Mouse (Mus musculus): ENCODE measurements around the gene Fnip2. TPM values are rescaled to one million over a fixed set of nuclear protein-coding genes. Genes with fewer than 3 reads are reported as not detected.
A peak's percentile ranks its signal among the peaks of the same experiment; 100 is the strongest.
"Not testable (repeated sequence)": the region's sequence is repeated elsewhere in the genome, so short reads cannot be mapped to it uniquely, and the experiment has no call there.

Fnip2 gene
- 10 to 100 TPM; 11.9 to 16.0 TPM for total RNA-seq (2021)
- long read RNA-seq, experiment 1, result 0 reads
- long read RNA-seq, experiment 2, full-length matches to known transcripts, result 2 of 6 reads
- long read RNA-seq, experiment 2, partial matches to known transcripts, result 0 of 6 reads
- long read RNA-seq, experiment 2, other reads (novel, unspliced or antisense), result 4 of 6 reads

GRCm38 (mm10) chr3:79567703-79568362, at the start of gene Fnip2:
Fnip2 (minus strand) TSS chr3:79567796.
- DNase-seq (ENCODE audit: low spot score in 2 of 2), result peak; percentile 38 to 72

- DNase-seq (ENCODE audit: low spot score in 2 of 2), result no peak
These were observed 42.3 kb upstream of the Fnip2 start for GRCm38 (mm10) chr3:79609886-79610285.

GRCm38 (mm10) chr3:79595468-79595867, 27.9 kb upstream of the Fnip2 start:
- no peak for DNase-seq (ENCODE audit: low spot score in 2 of 2)

GRCm38 (mm10) chr3:79591793-79592471, 24.3 kb upstream of the Fnip2 start:
- no peak for DNase-seq (ENCODE audit: low spot score in 2 of 2)

- DNase-seq (ENCODE audit: low spot score in 2 of 2), result peak; percentile 30 to 57
These were observed 23.5 kb upstream of the Fnip2 start, which contains the start of gene Ppid for GRCm38 (mm10) chr3:79590863-79591792. Ppid (plus strand) TSS chr3:79591342.

GRCm38 (mm10) chr3:79589671-79590070, 22.1 kb upstream of the Fnip2 start:
- no peak for DNase-seq (ENCODE audit: low spot score in 2 of 2)

GRCm38 (mm10) chr3:79586804-79587203, 19.2 kb upstream of the Fnip2 start:
- DNase-seq (ENCODE audit: low spot score in 2 of 2), result peak; percentile 76

- DNase-seq (ENCODE audit: low spot score in 2 of 2), result no peak
These were observed 12.4 kb upstream of the Fnip2 start for GRCm38 (mm10) chr3:79579891-79580575.

GRCm38 (mm10) chr3:79578164-79578563, 10.6 kb upstream of the Fnip2 start:
- no peak for DNase-seq (ENCODE audit: low spot score in 2 of 2)

- no peak for DNase-seq (ENCODE audit: low spot score in 2 of 2)
These were observed 10.0 kb upstream of the Fnip2 start for GRCm38 (mm10) chr3:79577606-79578005.

GRCm38 (mm10) chr3:79576865-79577264, 9.3 kb upstream of the Fnip2 start:
- no peak for DNase-seq (ENCODE audit: low spot score in 2 of 2)

GRCm38 (mm10) chr3:79576468-79576816, 8.8 kb upstream of the Fnip2 start:
- no peak for DNase-seq (ENCODE audit: low spot score in 2 of 2)

- no peak for DNase-seq (ENCODE audit: low spot score in 2 of 2)
These were observed 8.2 kb upstream of the Fnip2 start for GRCm38 (mm10) chr3:79575576-79576467.

- DNase-seq (ENCODE audit: low spot score in 2 of 2), result no peak
These were observed 6.7 kb upstream of the Fnip2 start for GRCm38 (mm10) chr3:79574336-79574735.

- DNase-seq (ENCODE audit: low spot score in 2 of 2), result not testable (repeated sequence)
These were observed 5.8 kb upstream of the Fnip2 start for GRCm38 (mm10) chr3:79573376-79573775.

- no peak for DNase-seq (ENCODE audit: low spot score in 2 of 2)
These were observed 4.8 kb upstream of the Fnip2 start for GRCm38 (mm10) chr3:79572399-79572798.

- no peak for DNase-seq (ENCODE audit: low spot score in 2 of 2)
These were observed 1.7 kb upstream of the Fnip2 start for GRCm38 (mm10) chr3:79569351-79569681.

GRCm38 (mm10) chr3:79568629-79569350, 1.2 kb upstream of the Fnip2 start:
- DNase-seq (ENCODE audit: low spot score in 2 of 2), result no peak

Data from adrenal gland, postnatal 4 days (tissue).